Mouse (Mus musculus): ENCODE data around the gene Dnah8. TPM values are rescaled to one million over a fixed set of nuclear protein-coding genes. Genes with fewer than 3 reads are reported as not detected.
A peak's percentile ranks its signal among the peaks of the same experiment; 100 is the strongest.
"Not testable (repeated sequence)": the region's sequence is repeated elsewhere in the genome, so short reads cannot be mapped to it uniquely, and the experiment has no call there.

Gene Dnah8
- polyA plus RNA-seq, 1 experiment from 2014 or later = 1.5 TPM

DNA sequence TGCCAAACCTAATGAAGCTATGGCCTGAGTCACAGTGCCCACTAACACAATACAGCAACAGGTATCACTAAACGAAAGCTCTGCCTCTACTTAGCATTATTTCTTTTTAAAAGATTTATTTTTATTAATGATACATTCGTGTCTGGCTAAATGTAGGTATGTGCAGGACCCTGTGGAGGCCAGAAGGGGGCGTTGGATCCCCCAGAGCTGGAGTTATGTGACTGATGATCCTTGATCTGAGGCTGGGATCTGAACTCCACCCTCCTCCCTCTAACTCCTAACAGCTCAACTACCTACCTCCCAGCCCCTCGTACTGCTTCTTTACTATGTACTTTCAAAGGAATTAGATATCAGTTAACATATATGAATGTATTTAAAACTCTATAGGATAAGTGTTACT, 2.7 kb upstream of the Dnah8 start:
- H3K4me2 ChIP-seq (ENCODE audit: low read depth, low read length) = no peak overlapping the region
- DNase-seq (ENCODE audit: low spot score) = no peak
- no peak overlapping the region for H3K4me3 ChIP-seq (ENCODE audit: low read depth, low read length)
- no peak for ATAC-seq (replicated peaks; ENCODE audit: insufficient number of reproducible peaks, low FRiP score, low TSS enrichment, low read depth)
- no peak overlapping the region for H3K27ac ChIP-seq (replicated peaks; ENCODE audit: low read depth, low read length)
- no peaks in the 10 kb centered on the region for H3K27me3 ChIP-seq (ENCODE audit: control insufficient read depth, insufficient read depth, low read length)
- H3K36me3 ChIP-seq (replicated peaks; ENCODE audit: control insufficient read depth, insufficient read depth, low read depth, low read length) = no peaks in the 10 kb centered on the region
- WGBS = 72% methylated on average over 4 of the region's 4 CpGs
- H3K9me3 ChIP-seq (replicated peaks; ENCODE audit: control insufficient read depth, low read length) = no peaks in the 10 kb centered on the region
- no peaks in the 10 kb centered on the region for H3K4me1 ChIP-seq (ENCODE audit: control insufficient read depth, insufficient read depth, low read length)
- no peak overlapping the region for H3K9ac ChIP-seq (replicated peaks; ENCODE audit: low read length)

DNA sequence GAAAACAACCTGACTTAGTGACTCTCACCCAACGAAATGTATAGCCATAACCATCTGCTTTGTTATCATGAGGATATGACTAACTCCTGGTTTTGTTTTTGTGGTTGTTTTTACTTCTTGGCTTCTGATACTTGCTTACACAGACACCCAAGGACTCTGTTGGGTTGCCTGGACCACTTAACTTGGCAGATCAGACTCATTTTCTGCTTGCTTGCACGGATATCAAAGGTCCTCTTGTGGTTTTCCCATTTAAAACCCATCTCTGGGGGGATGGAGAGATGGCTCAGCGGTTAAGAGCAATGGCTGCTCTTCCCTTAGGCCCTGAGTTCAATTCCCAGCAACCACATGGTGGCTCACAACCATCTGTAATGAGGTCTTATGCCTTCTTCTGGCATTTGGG, 954 bp upstream of the Dnah8 start:
- Histone ChIP-seq H3K27ac (replicated peaks; ENCODE audit: low read depth, low read length) (no peak overlapping the region), H3K9ac (replicated peaks; ENCODE audit: low read length) (no peak overlapping the region), H3K4me1 (ENCODE audit: control insufficient read depth, insufficient read depth, low read length) (no peaks in the 10 kb centered on the region), H3K36me3 (replicated peaks; ENCODE audit: control insufficient read depth, insufficient read depth, low read depth, low read length) (no peaks in the 10 kb centered on the region), H3K4me2 (ENCODE audit: low read depth, low read length) (no peak overlapping the region), H3K27me3 (ENCODE audit: control insufficient read depth, insufficient read depth, low read length) (no peaks in the 10 kb centered on the region), H3K9me3 (replicated peaks; ENCODE audit: control insufficient read depth, low read length) (no peaks in the 10 kb centered on the region), H3K4me3 (ENCODE audit: low read depth, low read length) (no peak overlapping the region)
- ATAC-seq (replicated peaks; ENCODE audit: insufficient number of reproducible peaks, low FRiP score, low TSS enrichment, low read depth) = no peak
- DNase-seq (ENCODE audit: low spot score) = no peak
- 81% methylated on average over 3 of the region's 3 CpGs for WGBS

DNA sequence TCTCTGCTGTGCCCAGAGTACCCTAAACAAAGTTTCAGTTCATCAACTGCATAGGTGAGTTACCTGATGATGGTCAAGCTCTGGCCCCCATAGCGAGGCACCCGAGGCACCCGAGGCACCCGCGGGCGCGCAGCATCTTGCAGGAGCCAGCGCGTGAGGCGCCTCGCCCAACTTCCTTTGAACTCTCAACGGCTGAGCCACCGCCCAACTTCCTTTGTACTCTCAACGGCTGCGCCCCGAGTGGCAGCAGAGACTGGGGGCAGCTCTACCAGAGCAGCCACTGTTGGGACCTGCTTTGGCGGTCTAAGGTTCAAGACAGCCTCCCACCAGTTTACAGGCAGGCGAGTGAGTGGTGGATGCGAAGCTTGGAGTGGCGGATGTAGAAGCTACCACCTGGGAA, 2.6 kb downstream of the Dnah8 start, which contains the start of gene Glo1:
Glo1 (minus strand) TSS at position 153 of the 400 bp plus-strand sequence.
- ATAC-seq (replicated peaks; ENCODE audit: insufficient number of reproducible peaks, low FRiP score, low TSS enrichment, low read depth); DNase-seq (ENCODE audit: low spot score); H3K9ac ChIP-seq (replicated peaks; ENCODE audit: low read length); H3K4me3 ChIP-seq (ENCODE audit: low read depth, low read length); H3K4me2 ChIP-seq (ENCODE audit: low read depth, low read length); H3K36me3 ChIP-seq (replicated peaks; ENCODE audit: control insufficient read depth, insufficient read depth, low read depth, low read length); H3K4me1 ChIP-seq (ENCODE audit: control insufficient read depth, insufficient read depth, low read length); H3K9me3 ChIP-seq (replicated peaks; ENCODE audit: control insufficient read depth, low read length); H3K27ac ChIP-seq (replicated peaks; ENCODE audit: low read depth, low read length); H3K27me3 ChIP-seq (ENCODE audit: control insufficient read depth, insufficient read depth, low read length): not testable (repeated sequence)
- WGBS = no CpG with 5 or more reads among the region's 20 CpGs

DNA sequence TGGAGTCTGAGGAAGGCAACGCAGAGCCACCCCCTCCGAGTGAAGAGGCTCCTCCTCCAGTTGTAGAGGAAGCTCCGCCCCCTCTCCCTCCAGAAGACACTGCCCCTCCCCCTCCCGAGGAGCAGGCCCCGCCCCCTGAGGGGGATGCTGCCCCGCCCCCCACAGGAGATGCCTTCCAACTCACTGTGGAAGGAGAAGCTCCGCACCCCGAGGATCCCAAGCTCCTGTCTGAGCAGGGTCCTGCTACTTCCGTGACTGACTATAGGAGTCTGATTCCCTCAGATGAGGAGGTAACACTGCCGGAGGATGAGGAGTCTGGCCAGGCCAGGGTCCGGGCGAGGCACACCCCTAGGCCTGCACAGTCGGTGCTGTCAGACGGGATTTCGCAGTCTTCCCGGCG, 11.2 kb downstream of the Dnah8 start:
- no peaks in the 10 kb centered on the region for H3K27me3 ChIP-seq (ENCODE audit: control insufficient read depth, insufficient read depth, low read length)
- H3K9me3 ChIP-seq (replicated peaks; ENCODE audit: control insufficient read depth, low read length) = no peaks in the 10 kb centered on the region
- no peak overlapping the region for H3K27ac ChIP-seq (replicated peaks; ENCODE audit: low read depth, low read length)
- no peaks in the 10 kb centered on the region for H3K36me3 ChIP-seq (replicated peaks; ENCODE audit: control insufficient read depth, insufficient read depth, low read depth, low read length)
- no peak overlapping the region for H3K9ac ChIP-seq (replicated peaks; ENCODE audit: low read length)
- H3K4me2 ChIP-seq (ENCODE audit: low read depth, low read length) = no peak overlapping the region
- H3K4me1 ChIP-seq (ENCODE audit: control insufficient read depth, insufficient read depth, low read length) = no peaks in the 10 kb centered on the region
- 11% methylated on average over 17 of the region's 17 CpGs for WGBS
- ATAC-seq (replicated peaks; ENCODE audit: insufficient number of reproducible peaks, low FRiP score, low TSS enrichment, low read depth) (no peak), DNase-seq (ENCODE audit: low spot score) (peak; percentile 63)
- no peak overlapping the region; the same call in 1 of the 2 replicates for H3K4me3 ChIP-seq (ENCODE audit: low read depth, low read length)

DNA sequence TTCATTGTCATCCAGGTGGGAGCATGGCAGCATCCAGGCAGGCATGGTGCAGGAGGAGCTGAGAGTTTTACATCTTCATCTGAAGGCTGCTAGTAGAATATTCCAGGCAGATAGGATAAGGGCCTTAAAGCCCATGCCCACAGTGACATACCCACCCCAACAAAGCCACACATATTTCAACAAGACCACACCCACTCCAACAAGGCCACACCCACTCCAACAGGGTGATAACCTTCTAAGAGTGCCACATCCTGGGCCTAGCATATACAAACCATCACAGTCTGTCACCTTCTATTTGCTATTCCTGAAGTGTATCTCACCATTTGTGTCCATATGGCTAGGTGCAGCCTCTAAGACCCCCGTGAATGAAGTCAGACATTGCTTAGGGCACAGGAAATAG, 13.6 kb downstream of the Dnah8 start:
- Histone ChIP-seq H3K27ac (replicated peaks; ENCODE audit: low read depth, low read length) (no peak overlapping the region), H3K9ac (replicated peaks; ENCODE audit: low read length) (no peak overlapping the region), H3K27me3 (ENCODE audit: control insufficient read depth, insufficient read depth, low read length) (no peaks in the 10 kb centered on the region), H3K9me3 (replicated peaks; ENCODE audit: control insufficient read depth, low read length) (no peaks in the 10 kb centered on the region), H3K4me2 (ENCODE audit: low read depth, low read length) (no peak overlapping the region), H3K4me3 (ENCODE audit: low read depth, low read length) (no peak overlapping the region), H3K4me1 (ENCODE audit: control insufficient read depth, insufficient read depth, low read length) (no peaks in the 10 kb centered on the region), H3K36me3 (replicated peaks; ENCODE audit: control insufficient read depth, insufficient read depth, low read depth, low read length) (no peaks in the 10 kb centered on the region)
- DNase-seq (ENCODE audit: low spot score) = no peak
- no peak for ATAC-seq (replicated peaks; ENCODE audit: insufficient number of reproducible peaks, low FRiP score, low TSS enrichment, low read depth)
- WGBS = 47% methylated on average over 1 of the region's 1 CpGs

DNA sequence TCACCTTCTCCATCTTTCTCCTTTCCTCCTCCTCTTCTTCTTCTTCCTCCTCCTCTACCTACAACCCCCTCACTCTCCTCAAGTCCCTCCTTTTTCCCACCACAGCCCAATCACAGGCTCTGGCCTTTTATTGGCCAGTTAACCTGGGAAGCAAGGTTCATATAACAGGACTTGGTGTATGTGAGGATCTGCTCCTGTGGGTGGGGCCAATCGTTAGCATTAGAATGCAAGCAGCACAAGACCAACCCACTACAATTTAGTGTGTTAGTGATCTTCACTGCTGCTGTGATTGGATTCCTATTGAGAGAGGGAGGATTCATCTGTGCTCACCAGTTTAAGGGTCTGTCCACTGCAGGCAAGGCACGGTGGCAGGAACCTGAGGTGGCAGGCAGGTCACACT, 14.8 kb downstream of the Dnah8 start:
- H3K4me2 ChIP-seq (ENCODE audit: low read depth, low read length) = no peak overlapping the region
- ATAC-seq (replicated peaks; ENCODE audit: insufficient number of reproducible peaks, low FRiP score, low TSS enrichment, low read depth) = no peak

DNA sequence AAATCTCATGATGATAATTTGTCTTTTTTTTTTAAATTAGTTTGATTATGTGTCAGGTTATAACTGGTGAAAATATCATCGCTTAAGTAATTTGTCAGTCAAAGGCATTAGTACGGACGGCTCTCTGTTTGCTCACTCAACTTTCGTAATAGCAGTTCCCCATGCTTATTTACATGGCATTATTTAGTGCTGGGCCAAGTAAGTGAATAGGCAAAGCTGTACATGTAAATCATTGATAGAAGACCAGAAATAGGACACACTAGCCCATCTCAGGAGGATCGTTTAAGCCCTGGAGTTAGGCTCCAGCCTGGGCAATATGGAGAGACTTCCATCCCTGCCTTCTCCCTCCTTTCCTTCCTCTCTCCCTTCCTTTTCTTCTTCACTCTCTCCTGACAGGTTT, 16.7 kb downstream of the Dnah8 start:
- Histone ChIP-seq H3K27me3 (ENCODE audit: control insufficient read depth, insufficient read depth, low read length) (no peaks in the 10 kb centered on the region), H3K36me3 (replicated peaks; ENCODE audit: control insufficient read depth, insufficient read depth, low read depth, low read length) (no peaks in the 10 kb centered on the region), H3K4me1 (ENCODE audit: control insufficient read depth, insufficient read depth, low read length) (no peaks in the 10 kb centered on the region), H3K4me2 (ENCODE audit: low read depth, low read length) (no peak overlapping the region), H3K27ac (replicated peaks; ENCODE audit: low read depth, low read length) (no peak overlapping the region), H3K9ac (replicated peaks; ENCODE audit: low read length) (no peak overlapping the region), H3K9me3 (replicated peaks; ENCODE audit: control insufficient read depth, low read length) (no peaks in the 10 kb centered on the region), H3K4me3 (ENCODE audit: low read depth, low read length) (no peak overlapping the region)
- ATAC-seq (replicated peaks; ENCODE audit: insufficient number of reproducible peaks, low FRiP score, low TSS enrichment, low read depth) = no peak
- no peak for DNase-seq (ENCODE audit: low spot score)
- 97% methylated on average over 5 of the region's 5 CpGs for WGBS

More for the DNA sequence above, 14.8 kb downstream of the Dnah8 start:
- Histone ChIP-seq H3K27me3 (ENCODE audit: control insufficient read depth, insufficient read depth, low read length) (no peaks in the 10 kb centered on the region), H3K36me3 (replicated peaks; ENCODE audit: control insufficient read depth, insufficient read depth, low read depth, low read length) (no peaks in the 10 kb centered on the region), H3K4me1 (ENCODE audit: control insufficient read depth, insufficient read depth, low read length) (no peaks in the 10 kb centered on the region), H3K4me3 (ENCODE audit: low read depth, low read length) (no peak overlapping the region), H3K9ac (replicated peaks; ENCODE audit: low read length) (no peak overlapping the region), H3K9me3 (replicated peaks; ENCODE audit: control insufficient read depth, low read length) (no peaks in the 10 kb centered on the region), H3K27ac (replicated peaks; ENCODE audit: low read depth, low read length) (no peak overlapping the region)
- 72% methylated on average over 2 of the region's 2 CpGs for WGBS
- no peak for DNase-seq (ENCODE audit: low spot score)

DNA sequence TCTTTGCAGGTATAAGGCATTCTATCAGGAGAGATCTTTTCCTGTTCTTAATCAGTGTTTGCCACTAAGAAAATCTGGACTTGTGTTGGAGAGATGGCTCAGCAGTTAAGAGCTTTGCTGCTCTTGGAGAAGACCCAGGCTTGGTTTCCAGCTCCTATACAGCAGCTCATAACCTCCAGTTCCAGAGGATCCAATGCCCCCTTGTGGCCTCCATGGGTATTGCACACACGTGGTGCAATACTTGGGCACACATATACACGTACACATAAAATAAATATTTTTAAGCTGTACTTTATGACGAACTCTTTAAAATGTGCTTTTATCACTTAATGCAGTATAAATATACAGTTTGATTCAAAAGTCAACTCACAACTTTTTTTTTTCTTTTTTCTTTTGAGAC, 24.6 kb downstream of the Dnah8 start:
- 93% methylated on average over 3 of the region's 3 CpGs for WGBS
- Histone ChIP-seq H3K4me3 (ENCODE audit: low read depth, low read length) (no peak overlapping the region), H3K36me3 (replicated peaks; ENCODE audit: control insufficient read depth, insufficient read depth, low read depth, low read length) (no peaks in the 10 kb centered on the region), H3K27ac (replicated peaks; ENCODE audit: low read depth, low read length) (no peak overlapping the region), H3K9me3 (replicated peaks; ENCODE audit: control insufficient read depth, low read length) (no peaks in the 10 kb centered on the region), H3K9ac (replicated peaks; ENCODE audit: low read length) (no peak overlapping the region), H3K4me1 (ENCODE audit: control insufficient read depth, insufficient read depth, low read length) (no peaks in the 10 kb centered on the region), H3K27me3 (ENCODE audit: control insufficient read depth, insufficient read depth, low read length) (no peaks in the 10 kb centered on the region), H3K4me2 (ENCODE audit: low read depth, low read length) (no peak overlapping the region)
- ATAC-seq (replicated peaks; ENCODE audit: insufficient number of reproducible peaks, low FRiP score, low TSS enrichment, low read depth) = no peak
- DNase-seq (ENCODE audit: low spot score) = no peak
